Mouse (Mus musculus) gonadal fat pad, adult 2 months (tissue): ENCODE measurements around the gene Hoxc12. TPM values are rescaled to one million over a fixed set of nuclear protein-coding genes. Genes with fewer than 3 reads are reported as not detected.

Experiments used
- DNase-seq: peaks from one replicate; pipeline ENCODE4 v3.0.0-alpha.2; 2012; ENCODE audit warnings: low read depth
- polyA plus RNA-seq: library from polyadenylated mRNA; depleted of rRNA; stranded (reverse); fragments of >200 nt; gene quantifications from 2 replicates; pipeline ENCODE4 v1.2.3, GENCODE M21; 2012

The Hoxc12 gene
- polyA plus RNA-seq, 1 experiment, result not detected

DNA sequence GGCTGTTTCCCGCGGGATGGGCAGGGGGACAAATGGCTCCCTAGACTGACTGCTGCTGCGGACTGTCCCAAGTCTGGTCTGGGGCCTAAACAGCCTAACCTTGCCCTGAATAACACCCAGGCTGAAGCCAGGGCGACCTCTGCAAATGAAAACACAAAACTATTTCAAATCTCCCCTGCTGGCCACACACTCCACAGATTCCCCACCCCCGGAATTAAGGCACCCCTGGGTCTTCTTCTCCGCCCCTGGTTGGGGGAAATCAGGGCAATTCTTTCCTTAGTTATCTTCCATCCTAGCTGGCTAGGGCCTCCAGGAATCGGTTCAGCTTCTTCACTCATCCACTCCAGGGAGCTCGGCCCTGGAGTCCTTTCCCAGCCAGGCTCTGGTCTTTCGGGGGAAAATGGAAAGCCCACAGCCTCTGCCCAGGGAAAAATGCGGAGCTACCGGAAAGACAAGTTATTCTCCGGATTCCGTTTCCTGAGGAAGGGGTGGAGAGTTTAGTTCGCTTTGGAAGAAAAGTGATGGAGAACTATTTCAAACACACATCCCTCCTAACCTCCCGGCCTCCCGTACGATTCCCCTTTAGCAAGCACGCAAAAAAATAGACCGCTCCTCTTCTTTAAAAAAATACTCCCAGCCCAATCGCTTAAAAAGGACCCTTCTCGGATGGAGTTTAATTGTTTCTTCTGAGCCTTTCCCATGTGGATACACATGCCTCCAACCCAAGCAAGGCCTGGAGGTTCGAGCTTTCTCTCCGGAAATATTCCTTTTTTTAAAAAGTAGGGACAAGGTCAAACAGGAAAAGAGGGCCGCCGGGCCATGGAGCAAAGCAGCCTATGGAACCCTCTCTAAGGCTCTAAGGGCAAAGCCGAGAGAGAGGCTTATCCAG is 28.7 kb downstream of the Hoxc12 start:
- DNase-seq, result no peak

- DNase-seq, result no peak
These were observed 29.6 kb downstream of the Hoxc12 start for GRCm38 (mm10) chr15:102965892-102966775.

GRCm38 (mm10) chr15:102966776-102967311 is 30.3 kb downstream of the Hoxc12 start, which contains the start of gene Hoxc10:
TSS of gene Hoxc10 (plus strand) at chr15:102966796.
- no peak for DNase-seq

DNA sequence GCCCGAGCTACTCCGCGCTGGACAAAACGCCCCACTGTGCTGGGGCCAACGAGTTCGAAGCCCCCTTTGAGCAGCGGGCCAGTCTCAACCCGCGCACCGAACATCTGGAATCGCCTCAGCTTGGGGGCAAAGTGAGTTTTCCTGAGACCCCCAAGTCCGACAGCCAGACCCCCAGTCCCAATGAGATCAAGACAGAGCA is 30.7 kb downstream of the Hoxc12 start, which contains the start of gene Hoxc5:
Gene Hoxc5, plus strand, starts transcription at position 132 of the 199 bp plus-strand sequence.
- no peak for DNase-seq

DNA sequence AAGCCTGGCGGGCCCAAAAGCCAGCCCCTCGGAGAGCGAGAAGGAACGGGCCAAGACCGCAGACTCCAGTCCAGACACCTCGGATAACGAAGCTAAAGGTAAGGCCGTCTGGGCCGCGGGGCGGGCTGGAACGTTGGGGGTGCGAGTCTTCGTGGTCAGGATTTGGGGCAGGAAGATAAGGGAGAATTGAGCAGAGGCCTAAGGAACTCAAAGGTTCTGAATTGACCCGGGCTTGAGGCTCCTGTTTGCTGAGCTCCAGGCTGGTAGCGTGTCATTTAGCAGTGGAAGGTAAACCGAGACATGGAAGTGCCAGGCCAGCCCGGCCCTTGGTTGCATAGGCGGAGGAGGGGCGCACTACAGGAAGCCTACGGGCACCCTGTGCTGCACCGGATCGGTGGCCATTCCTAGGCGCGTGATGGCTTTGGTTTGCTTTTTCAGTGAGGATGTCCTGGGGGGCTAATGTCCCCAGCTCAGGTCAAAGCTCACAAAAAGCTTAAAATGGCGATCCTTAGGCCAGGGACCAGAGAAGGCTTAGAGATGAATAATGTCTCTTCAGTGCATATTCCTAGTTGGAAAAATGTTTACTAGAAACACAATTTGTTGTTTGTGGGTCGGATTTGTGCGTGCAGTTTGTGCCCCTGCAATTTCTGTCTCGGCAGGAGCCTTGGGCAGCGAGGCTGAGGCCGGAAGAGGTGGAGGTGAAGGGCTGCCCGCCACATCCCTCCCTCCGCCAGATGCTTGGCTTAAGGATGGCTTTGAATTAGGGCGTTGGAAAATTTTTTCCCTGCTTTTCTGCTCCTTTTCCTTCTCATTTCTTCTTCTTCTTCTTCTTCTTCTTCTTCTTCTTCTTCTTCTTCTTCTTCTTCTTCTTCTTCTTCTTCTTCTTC is 31.2 kb downstream of the Hoxc12 start:
- no peak for DNase-seq

- DNase-seq, result no peak
These were observed 32.7 kb downstream of the Hoxc12 start for GRCm38 (mm10) chr15:102969296-102969695.

GRCm38 (mm10) chr15:102970740-102971139 is 34.2 kb downstream of the Hoxc12 start:
- no peak for DNase-seq

DNA sequence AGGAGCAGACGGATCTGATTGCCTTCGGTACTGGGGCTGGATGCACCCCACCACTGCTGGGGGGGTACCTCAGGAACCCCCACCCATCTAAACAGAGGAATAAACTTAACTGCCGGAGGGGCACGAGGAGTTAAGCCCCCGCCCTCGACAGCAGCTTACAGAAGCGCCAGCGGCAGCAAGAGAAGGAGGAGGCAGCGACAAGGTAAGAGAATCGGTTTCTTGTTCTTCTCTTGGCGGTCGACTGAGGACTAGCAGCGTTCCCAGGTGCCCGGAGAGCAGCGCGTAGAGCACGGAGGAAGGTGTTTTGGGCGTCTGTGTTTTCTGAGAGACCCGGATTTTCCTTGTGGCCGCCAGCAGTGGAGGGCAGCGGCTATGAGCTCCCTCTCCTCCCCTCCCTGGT is 35.7 kb downstream of the Hoxc12 start:
- DNase-seq, result no peak

DNA sequence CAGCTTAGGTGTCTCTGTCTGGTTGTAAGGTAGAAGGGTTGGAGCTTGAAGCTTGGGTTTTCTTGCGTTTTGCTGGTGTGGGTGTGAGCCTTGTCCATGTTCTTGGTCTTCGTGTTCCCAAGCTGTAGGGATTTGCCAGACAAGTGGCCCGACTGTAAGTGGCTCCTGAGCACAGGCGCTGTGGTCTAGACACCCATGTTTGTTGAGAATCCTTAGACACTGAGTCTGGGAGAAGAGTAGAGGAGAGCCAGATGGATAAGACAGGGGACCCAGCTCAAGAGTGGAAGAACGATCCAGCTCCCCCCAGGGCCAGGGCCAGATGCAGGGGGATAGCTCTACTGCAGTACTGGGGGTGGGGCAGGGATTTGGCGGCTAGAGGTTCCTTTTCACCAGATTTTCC is 36.2 kb downstream of the Hoxc12 start:
- DNase-seq, result no peak

DNA sequence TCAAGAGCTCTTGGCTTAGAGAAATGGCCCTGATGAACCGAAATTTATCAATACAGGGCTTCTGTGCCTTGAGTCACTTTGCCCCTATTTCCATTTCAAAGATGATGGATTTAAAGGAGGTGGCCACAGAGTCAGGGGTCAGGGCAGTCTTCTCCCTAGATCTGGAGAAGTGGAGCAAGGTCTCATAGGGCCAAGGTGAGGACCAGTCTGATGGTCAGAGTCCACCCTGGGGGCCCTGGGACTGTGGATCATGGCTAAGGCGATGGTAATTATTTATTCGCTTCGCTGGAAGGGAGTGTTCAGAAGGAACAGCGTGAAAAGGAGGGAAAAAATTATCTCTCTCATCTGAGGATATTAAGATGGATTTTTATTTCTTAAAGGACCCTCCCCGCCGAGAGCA is 38.5 kb downstream of the Hoxc12 start:
- no peak for DNase-seq

GRCm38 (mm10) chr15:102975688-102976111 is 39.1 kb downstream of the Hoxc12 start:
- DNase-seq, result no peak

DNA sequence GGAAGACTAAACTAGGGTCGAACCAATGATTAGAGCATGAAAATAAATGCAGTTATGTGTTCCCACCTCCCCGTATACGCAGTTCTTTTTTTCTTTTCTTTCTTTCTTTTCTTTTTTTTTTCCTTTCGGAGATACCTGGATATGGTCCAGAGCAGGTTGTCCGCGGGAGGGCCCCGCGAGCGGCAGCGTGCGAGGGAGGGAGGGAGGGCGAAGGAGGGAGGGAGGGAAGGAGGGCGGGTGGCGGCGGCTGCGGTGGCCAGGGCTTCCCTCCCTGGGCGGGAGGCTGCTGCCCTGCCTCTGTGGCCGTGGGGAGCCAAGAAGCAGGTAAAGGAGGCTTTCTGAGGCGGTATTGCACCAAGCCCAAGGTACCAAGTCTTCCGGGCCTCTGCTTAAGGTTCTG is 39.6 kb downstream of the Hoxc12 start, which contains the start of gene Hoxc9:
Gene Hoxc9, plus strand, starts transcription at position 269 of the 400 bp plus-strand sequence.
- DNase-seq, result no peak

DNA sequence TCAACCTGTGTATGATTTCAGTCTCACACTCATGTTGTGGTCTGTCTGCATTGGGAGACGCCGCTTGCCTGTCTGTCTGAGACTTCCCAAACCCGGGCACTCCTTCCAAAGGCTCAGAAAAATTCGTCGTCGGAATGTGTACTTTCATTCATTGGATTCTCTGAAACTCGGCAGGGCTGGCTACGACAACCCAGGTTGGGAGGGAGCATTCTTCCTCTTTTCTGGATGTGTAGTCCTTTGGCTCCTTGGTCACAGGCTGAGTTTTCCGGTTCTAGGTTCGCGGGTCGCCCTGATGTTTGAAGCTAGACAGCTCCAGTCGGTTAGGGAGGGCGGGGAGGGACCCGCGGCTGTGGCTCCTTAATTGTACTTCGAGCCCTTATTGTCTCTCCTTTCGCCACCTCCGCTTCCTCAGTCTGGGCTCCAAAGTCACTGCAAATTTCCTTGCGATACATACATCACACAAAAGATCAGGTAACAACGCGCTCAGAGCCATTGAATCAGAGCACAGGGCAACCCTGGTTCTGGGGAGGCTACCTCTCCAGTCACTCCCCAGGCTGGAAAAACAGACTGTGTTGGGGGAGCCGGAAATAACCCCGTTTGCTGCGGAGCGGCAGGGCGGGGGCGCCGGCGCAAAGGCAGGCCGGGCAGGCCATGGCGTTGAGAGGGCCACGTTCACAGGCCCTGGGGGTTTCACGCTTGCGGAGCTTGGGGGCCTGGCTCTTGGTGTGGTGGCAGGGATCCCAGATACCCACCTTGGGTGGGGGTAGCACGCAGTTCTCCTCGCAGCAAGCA is 40.3 kb downstream of the Hoxc12 start:
- no peak for DNase-seq

DNA sequence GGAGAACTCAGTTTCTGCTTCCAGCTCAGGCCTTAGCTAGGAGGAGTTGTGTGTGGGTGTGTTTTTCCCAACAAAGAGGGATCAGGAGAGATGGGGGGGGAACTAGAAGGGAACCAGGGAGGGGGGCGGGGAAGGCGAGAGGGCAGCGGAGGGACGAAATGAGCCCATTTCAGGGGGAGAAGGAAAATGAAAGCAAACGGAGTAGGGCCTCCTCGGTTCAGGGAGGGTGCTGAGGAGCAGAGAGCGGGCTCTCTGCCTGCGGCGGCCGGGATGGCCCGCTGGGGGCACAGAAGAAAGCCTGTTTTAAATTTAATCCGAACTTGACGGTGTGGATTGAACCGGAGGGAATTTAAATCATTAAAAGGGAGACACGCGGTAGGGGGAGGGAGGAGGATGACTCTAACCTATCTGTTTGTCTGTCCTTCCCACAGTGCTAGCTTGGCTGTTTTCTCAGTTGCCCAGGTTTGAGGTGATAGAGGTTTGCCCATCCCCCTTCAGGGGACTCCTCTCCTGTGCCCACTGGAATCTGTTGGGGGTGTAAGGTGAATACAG is 40.9 kb downstream of the Hoxc12 start:
- no peak for DNase-seq

- no peak for DNase-seq
These were observed 42.3 kb downstream of the Hoxc12 start for GRCm38 (mm10) chr15:102978615-102979515.

- no peak for DNase-seq
These were observed 43.4 kb downstream of the Hoxc12 start for GRCm38 (mm10) chr15:102979936-102980335.

DNA sequence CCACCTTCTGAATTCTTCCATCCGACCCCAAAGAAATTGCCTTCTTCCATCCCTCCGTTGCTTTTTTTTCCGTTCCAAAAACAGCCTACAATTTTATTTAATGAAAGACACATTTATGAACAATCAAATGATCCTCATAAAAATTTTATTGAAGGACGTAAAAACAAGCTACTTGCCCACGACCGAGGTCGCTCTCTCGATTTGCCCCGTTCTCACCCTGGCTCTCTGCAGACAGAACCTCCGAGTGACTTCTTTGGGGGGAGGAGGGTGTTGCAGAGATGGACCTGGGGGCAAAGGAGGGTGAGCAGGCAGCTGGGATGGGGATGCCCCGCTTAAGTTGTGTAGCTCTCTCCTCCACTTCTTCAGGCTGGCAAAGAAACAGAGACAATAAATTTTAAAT is 43.8 kb downstream of the Hoxc12 start:
- DNase-seq, result no peak

DNA sequence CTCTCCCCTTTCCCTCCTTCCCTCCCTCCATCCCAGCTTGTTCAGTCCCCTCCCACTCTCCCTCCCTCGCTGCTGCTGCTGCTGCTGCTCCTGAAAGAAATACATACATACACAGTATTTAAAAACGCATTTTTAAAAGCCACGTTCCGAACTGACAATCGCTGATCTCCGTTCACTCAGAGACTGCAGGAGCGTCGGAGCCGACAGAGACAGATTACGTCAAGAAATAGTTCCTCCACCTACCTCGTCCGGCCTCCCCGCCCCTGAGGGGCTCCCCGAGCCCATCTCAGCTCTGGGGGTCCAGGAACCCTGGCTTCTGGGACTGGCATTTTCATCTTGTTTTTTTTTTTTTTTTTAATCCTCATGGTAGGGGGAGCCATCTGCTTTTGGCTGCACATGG is 44.4 kb downstream of the Hoxc12 start:
- no peak for DNase-seq
